Mouse (Mus musculus) induced T-regulatory cell, adult 2 months (primary cell): Measurements from ENCODE around the gene Pikfyve.
A peak's percentile ranks its signal among the peaks of the same experiment; 100 is the strongest.
"Not testable (repeated sequence)": the region's sequence is repeated elsewhere in the genome, so short reads cannot be mapped to it uniquely, and the experiment has no call there.

Experiments
- DNase-seq: peaks from one replicate; pipeline ENCODE4 v3.0.0-alpha.2; 2012; ENCODE audit warnings: low read depth

Pikfyve gene

GRCm38 (mm10) chr1:65185524-65186205 lies 818 bp upstream of the Pikfyve start:
- peak; percentile 42 for DNase-seq

GRCm38 (mm10) chr1:65187074-65187430 lies 569 bp downstream of the Pikfyve start:
- peak; percentile 42 for DNase-seq

- DNase-seq, result no peak
These were observed 3.7 kb downstream of the Pikfyve start for GRCm38 (mm10) chr1:65190172-65190571.

GRCm38 (mm10) chr1:65193226-65193625 lies 6.7 kb downstream of the Pikfyve start:
- DNase-seq, result no peak

GRCm38 (mm10) chr1:65198425-65198824 lies 11.9 kb downstream of the Pikfyve start:
- DNase-seq, result no peak

GRCm38 (mm10) chr1:65198861-65199260 lies 12.4 kb downstream of the Pikfyve start:
- no peak for DNase-seq

- no peak for DNase-seq
These were observed 17.8 kb downstream of the Pikfyve start for GRCm38 (mm10) chr1:65204299-65204698.

- DNase-seq, result no peak
These were observed 26.7 kb downstream of the Pikfyve start for GRCm38 (mm10) chr1:65213214-65213613.

- no peak for DNase-seq
These were observed 31.1 kb downstream of the Pikfyve start for GRCm38 (mm10) chr1:65217567-65217966.

GRCm38 (mm10) chr1:65217972-65218371 lies 31.5 kb downstream of the Pikfyve start:
- DNase-seq, result no peak

GRCm38 (mm10) chr1:65223654-65224053 lies 37.2 kb downstream of the Pikfyve start:
- DNase-seq, result no peak

GRCm38 (mm10) chr1:65227681-65228080 lies 41.2 kb downstream of the Pikfyve start:
- DNase-seq, result no peak

- DNase-seq, result not testable (repeated sequence)
These were observed 43.3 kb downstream of the Pikfyve start for GRCm38 (mm10) chr1:65229768-65230167.

GRCm38 (mm10) chr1:65230566-65230965 lies 44.1 kb downstream of the Pikfyve start:
- DNase-seq, result no peak

GRCm38 (mm10) chr1:65237712-65238111 lies 51.2 kb downstream of the Pikfyve start:
- peak; percentile 22 for DNase-seq

- no peak for DNase-seq
These were observed 59.2 kb downstream of the Pikfyve start for GRCm38 (mm10) chr1:65245637-65246036.

GRCm38 (mm10) chr1:65280461-65280860 lies 94.0 kb downstream of the Pikfyve start:
- no peak for DNase-seq

GRCm38 (mm10) chr1:65281756-65282155 lies 95.3 kb downstream of the Pikfyve start, which contains the start of gene Pth2r:
TSS of gene Pth2r (plus strand) at chr1:65282056.
- DNase-seq, result no peak

- DNase-seq, result peak; percentile 50
These were observed 96.3 kb downstream of the Pikfyve start for GRCm38 (mm10) chr1:65282766-65283165.

- no peak for DNase-seq
These were observed 122.0 kb downstream of the Pikfyve start for GRCm38 (mm10) chr1:65308476-65308875.

- DNase-seq, result no peak
These were observed 124.9 kb downstream of the Pikfyve start for GRCm38 (mm10) chr1:65311214-65311933.

GRCm38 (mm10) chr1:65312118-65312517 lies 125.6 kb downstream of the Pikfyve start:
- DNase-seq, result peak; percentile 52

- no peak for DNase-seq
These were observed 126.4 kb downstream of the Pikfyve start for GRCm38 (mm10) chr1:65312896-65313295.
